Mouse (Mus musculus): Measurements from ENCODE around the gene Ptgr1.

Ptgr1 gene

GRCm38 (mm10) chr4:58990609-58991434 lies 3.9 kb upstream of the Ptgr1 start:
- DNase-seq (ENCODE audit: low spot score): no peak

- DNase-seq (ENCODE audit: low spot score): no peak
Observed at GRCm38 (mm10) chr4:58989303-58989898, 2.5 kb upstream of the Ptgr1 start.

DNA sequence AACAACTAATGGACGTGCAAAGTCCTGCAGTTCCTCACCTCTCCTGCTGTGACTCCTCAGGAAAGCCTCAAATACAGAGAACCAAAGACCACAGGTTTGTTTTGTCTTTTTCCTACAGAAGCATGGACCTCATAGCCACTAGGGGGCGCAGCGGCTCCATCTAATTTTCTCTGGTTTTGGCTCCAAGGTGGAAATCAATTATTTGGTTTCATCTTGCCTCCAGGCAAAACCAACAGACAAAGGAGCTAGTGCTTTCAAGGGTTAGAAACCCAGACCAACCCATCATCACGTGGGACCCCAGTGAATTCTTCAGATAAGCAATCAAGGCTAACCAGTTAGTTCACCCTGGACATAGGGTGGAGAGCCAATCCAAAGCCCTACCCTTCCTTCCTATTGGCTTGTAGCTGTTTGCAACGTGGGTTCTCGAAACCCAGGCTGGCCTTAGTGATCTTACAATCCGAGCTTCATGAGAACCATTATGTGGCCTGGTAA lies 1.7 kb downstream of the Ptgr1 start:
- peak; percentile 70 for DNase-seq (ENCODE audit: low spot score)

- DNase-seq (ENCODE audit: low spot score): no peak
Observed at GRCm38 (mm10) chr4:58982806-58983205, 4.1 kb downstream of the Ptgr1 start.

GRCm38 (mm10) chr4:58981421-58981820 lies 5.5 kb downstream of the Ptgr1 start:
- DNase-seq (ENCODE audit: low spot score): no peak

GRCm38 (mm10) chr4:58975711-58976110 lies 11.2 kb downstream of the Ptgr1 start:
- no peak for DNase-seq (ENCODE audit: low spot score)

- no peak for DNase-seq (ENCODE audit: low spot score)
Observed at GRCm38 (mm10) chr4:58970678-58971077, 16.2 kb downstream of the Ptgr1 start.

DNA sequence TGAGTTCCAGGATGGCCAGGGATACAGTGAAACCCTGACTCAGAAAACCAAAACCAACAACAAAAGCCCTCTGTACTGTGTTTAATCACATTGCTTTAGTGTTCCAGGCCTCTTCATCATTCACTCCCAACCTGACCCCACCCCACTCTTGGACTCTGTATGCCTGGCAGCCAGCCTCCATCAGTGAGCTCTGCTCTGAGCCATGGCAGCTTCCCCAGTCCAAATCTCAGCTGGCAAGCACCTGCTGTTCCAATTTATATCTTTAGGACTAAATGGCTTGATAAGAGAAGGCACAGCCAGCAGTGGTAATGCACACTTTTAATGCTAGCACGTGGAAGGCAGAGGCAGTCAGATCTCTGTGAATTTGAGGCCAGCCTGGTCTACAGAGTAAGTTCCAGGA lies 21.8 kb downstream of the Ptgr1 start:
- no peak for DNase-seq (ENCODE audit: low spot score)

GRCm38 (mm10) chr4:58963271-58963670 lies 23.6 kb downstream of the Ptgr1 start:
- no peak for DNase-seq (ENCODE audit: low spot score)

DNA sequence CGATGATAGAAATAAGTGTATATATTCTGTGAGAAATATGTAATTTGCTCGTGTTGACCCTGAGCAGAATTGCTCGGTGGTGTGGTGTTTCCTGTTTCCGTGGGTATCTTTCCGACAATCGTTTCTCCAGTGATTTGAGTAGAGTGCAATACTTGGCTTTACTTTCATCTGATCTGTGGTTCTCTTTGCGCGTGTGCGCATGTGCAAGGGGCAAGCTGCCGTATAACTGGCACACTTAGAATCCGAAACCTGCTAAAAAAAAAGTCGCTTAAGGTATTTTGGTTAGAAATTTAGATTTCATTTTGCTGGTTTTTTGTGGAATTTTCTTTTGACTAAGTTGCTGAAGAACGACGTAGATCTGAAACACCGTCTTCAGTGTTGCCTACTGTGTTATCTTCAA lies 25.2 kb downstream of the Ptgr1 start:
- DNase-seq (ENCODE audit: low spot score): no peak

DNA sequence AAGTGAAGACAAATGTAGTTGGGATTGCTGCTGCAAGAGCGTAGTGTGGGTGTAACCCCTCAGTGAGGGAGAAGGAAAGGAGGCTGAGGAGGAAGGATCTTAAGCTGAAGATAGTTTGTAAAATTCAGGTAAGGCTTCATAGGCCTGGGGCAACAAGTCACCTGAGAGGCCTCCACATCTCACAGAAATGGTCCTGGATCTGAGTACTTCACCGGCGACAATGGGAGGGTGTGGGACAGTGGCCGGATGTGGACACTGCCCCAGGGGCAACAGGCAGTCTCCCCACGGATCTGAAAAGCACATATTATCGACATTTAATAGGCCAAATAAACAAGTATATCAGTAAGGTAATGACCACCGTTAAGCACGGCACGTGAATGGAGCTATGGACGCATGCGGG lies 34.3 kb downstream of the Ptgr1 start:
- no peak for DNase-seq (ENCODE audit: low spot score)

DNA sequence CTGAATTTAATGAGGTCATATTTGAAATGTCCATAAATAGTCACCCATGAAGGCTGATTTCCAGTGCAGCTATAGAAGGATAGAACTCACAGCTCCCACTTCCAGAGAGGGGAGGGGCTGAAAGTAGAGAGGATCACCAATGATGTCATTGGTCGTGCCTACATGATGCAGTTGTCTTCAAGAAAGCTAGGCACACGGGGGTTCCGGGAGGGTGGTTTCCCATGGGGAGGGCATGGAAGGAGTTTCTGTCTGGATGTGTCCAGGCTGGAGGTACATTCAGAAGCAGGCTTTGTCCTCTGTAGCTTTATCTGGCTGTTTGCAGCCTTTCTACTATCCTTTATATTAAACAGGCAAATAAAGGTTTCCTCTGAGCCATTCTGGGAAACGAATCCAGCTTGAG lies 38.5 kb downstream of the Ptgr1 start:
- no peak for DNase-seq (ENCODE audit: low spot score)

DNA sequence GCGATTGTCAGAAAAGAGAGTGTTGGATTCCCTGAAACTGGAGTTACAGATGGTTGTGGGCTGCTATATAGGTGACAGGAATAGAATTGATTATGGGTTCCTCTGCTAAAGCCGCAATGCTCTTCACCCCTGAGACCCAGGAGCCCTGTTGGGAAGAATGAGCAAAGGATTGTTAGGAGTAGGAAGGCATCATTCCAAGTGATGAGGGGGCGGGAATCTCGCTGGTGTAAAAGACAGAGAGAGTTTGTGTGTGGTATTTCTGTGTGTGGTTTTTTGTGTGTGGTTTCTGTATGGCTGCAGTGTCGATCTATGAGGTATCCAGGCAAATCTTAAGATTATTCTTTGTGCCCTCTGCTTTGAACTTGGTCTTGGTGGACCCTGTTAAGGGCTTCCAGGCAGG lies 42.2 kb downstream of the Ptgr1 start:
- DNase-seq (ENCODE audit: low spot score): no peak

DNA sequence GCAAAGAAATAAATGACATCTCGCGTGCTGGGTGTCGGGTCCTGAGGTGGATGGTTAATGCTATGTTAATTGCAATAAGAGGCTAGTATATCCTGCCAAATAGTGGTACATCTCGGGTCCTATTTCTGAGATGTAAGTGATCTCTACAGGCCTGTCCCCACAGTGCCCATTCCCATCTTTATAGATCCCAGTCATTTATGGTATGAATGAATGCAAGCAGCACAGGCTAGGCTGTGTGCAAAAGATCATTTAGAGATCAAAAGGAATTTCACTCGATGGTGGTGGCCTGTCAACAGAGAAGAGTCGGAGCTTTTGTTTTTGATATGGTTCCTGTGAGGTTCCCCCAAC lies 42.7 kb downstream of the Ptgr1 start:
- DNase-seq (ENCODE audit: low spot score): no peak

- DNase-seq (ENCODE audit: low spot score): no peak
Observed at GRCm38 (mm10) chr4:58943420-58944205, 43.3 kb downstream of the Ptgr1 start, which contains the start of gene Zkscan16. Zkscan16 (plus strand) TSS chr4:58943628.

DNA sequence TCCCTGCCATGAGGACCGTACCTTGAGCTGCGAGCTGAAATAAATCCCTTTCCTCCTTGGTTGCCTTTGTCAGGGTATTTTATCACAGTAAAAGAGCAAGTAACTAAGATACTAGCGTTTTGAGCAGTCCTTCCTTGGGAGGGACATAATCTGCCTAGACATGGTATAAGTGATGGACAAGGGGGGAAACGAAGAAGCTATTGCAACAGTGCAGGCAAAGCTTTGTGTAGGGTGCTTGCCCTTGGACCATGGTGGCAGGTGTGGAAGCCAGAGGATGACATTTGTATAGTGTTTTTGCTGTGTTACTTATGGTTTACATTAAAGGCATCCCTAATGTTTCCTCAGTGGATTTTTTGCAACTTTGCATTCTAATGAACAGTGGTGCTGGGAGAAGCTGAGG lies 44.0 kb downstream of the Ptgr1 start:
- DNase-seq (ENCODE audit: low spot score): no peak

GRCm38 (mm10) chr4:58941638-58942037 lies 45.3 kb downstream of the Ptgr1 start:
- no peak for DNase-seq (ENCODE audit: low spot score)

GRCm38 (mm10) chr4:58935846-58936245 lies 51.1 kb downstream of the Ptgr1 start:
- no peak for DNase-seq (ENCODE audit: low spot score)

DNA sequence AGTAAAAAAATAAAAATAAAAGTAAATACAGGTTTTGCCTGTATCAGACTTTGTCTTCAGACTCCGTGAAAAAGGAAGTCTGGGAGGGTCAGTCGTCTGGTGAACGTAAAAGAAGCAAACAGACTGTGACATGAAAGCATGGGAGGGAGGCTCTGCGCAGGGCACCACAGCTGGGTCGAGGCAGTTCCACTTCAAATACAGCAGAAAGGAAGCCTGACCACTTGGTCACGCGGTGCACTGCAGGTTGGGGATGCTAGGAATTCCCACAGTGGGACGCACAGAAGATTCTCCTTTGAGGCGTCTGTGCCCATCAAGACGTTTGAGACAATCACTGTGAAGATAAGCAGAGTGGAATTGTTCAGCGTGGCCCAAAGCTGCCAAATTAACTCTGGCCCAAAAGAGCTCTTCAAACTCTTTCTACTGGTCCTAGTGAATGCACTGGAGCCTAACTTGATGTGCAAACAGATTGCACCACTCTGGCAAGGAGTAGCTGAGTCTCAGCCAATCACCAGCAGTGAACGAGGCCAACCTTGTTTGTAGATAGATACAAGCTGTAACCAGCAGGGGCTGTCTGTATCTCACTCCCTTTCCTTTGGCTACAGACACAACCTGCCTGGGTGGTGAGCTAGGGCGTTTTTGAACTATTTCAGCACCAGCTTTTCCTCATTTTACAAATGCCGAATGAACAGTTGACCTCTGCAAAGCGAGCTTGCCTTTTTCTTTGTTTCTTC lies 52.0 kb downstream of the Ptgr1 start:
- DNase-seq (ENCODE audit: low spot score): peak; percentile 75

DNA sequence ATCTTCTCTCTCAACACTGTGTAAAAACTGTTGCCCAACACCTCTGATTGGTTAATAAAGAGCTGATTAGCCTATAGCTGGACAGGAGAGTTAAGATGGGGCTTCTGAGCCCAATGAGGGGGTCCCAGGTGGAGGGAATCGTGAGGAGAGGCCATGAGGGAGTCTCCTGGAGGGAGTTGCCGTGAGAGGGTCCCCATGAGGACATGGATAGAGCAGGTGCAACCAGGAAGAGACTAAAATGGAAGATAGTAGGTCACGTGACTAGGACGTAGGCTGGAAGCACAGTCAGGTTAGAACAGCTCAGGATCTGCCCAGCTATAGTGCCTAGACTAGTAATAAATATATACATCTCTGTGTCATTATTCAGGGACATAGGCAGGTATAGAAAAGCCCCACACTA lies 52.6 kb downstream of the Ptgr1 start:
- no peak for DNase-seq (ENCODE audit: low spot score)

GRCm38 (mm10) chr4:58932541-58932940 lies 54.4 kb downstream of the Ptgr1 start:
- no peak for DNase-seq (ENCODE audit: low spot score)

DNA sequence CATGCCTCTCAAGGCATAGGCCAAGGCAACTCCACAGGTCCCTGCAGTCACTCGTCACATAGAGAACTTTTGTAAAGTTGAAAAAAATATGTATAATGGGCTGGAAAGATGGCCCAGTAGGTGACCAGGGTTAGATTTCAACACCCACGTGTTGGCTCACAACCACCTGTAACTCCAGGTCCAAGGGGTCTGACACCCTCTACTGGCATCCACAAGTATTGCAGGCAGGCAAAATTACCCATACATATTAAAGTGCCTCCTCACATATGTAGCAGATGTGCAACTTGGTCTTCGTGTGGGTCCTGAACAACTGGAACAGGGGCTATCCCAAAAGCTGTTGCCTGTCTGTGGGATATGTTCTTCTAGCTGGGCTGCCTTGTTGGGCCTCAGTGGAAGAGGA lies 59.3 kb downstream of the Ptgr1 start:
- no peak for DNase-seq (ENCODE audit: low spot score)
